Mouse (Mus musculus): Measurements from ENCODE around the gene Me1.

Me1 gene

GRCm38 (mm10) chr9:86599723-86600303, 95.9 kb downstream of the Me1 start:
- in situ Hi-C loops (cut with MboI, MseI), result loop anchor here (10.0 to 25.0 kb wide), 3 partner anchors 412 to 662 kb away; partner anchors contain the start of genes Cep162, Cyb5r4 and Ripply2

- in situ Hi-C loops (cut with MboI, MseI), result loop anchor here (25.0 kb wide), 2 partner anchors 415 to 665 kb away; partner anchors contain the start of genes Cep162, Cyb5r4 and Ripply2
Measured at GRCm38 (mm10) chr9:86596983-86597382, 98.8 kb downstream of the Me1 start.

DNA sequence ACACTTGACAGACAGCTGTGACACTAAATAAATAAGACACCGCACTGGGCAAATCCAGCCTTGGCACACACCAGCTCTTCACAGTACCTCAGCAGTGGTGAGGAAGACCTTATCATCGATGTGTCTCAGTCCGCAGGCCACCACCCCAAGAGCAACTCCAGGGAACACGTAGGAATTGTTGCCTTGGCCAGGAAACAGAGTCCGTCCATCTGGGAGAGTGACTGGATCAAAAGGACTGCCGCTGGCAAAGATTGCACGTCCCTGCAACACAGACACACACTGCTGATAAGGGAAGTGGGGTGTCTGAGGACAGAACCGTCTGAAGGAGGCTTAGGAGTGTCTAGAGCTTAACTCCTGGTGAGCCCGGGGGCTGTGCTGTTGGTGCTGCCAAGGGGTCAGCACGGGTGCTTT, 101.4 kb downstream of the Me1 start:
- in situ Hi-C loops (cut with MboI, MseI), result loop anchor here (5.0 to 25.0 kb wide), 4 partner anchors 153 to 668 kb away; partner anchors contain the start of genes Cep162, Cyb5r4 and Ripply2

- in situ Hi-C loops (cut with MboI, MseI), result loop anchor here (5.0 to 25.0 kb wide), 4 partner anchors 154 to 669 kb away; partner anchors contain the start of genes Cep162, Cyb5r4 and Ripply2
Measured at GRCm38 (mm10) chr9:86592676-86593668, 102.8 kb downstream of the Me1 start.

- in situ Hi-C loops (cut with MboI, MseI), result loop anchor here (25.0 kb wide), 2 partner anchors 425 to 675 kb away; partner anchors contain the start of genes Cep162, Cyb5r4 and Ripply2
Measured at GRCm38 (mm10) chr9:86587019-86587795, 108.5 kb downstream of the Me1 start.

DNA sequence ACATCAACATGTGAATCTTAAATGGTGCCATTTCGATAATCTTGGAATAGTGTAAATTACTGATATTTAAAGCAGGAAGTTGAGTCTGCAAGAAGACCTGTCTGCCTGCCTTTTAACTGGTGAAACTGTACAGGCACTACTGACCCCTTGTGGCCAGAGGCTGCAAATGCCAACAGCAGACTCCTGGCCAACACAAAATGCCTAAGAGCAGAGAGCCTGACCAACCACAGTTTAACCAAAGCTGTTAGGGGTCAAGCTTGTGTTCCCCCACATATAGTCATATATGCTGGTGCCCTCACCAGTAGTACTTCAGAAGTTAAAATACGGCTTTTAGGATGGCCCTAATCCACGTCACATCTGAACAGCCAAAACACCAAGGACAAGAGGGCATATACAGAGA, 112.0 kb downstream of the Me1 start:
- in situ Hi-C loops (cut with MboI, MseI), result loop anchor here (25.0 kb wide), 2 partner anchors 429 to 679 kb away; partner anchors contain the start of genes Cep162, Cyb5r4 and Ripply2

- in situ Hi-C loops (cut with MboI, MseI), result loop anchor here (25.0 kb wide), 2 partner anchors 433 to 683 kb away; partner anchors contain the start of genes Cep162, Cyb5r4 and Ripply2
Measured at GRCm38 (mm10) chr9:86579657-86580056, 116.1 kb downstream of the Me1 start.

- in situ Hi-C loops (cut with MboI, MseI), result loop anchor here (25.0 kb wide), 2 partner anchors 437 to 687 kb away; partner anchors contain the start of genes Cep162, Cyb5r4 and Ripply2
Measured at GRCm38 (mm10) chr9:86575178-86575577, 120.6 kb downstream of the Me1 start.

- in situ Hi-C loops (cut with MboI, MseI), result loop anchor here (25.0 kb wide), 1 partner anchor 836 kb away; the partner anchor contains the start of gene Ibtk
Measured at GRCm38 (mm10) chr9:86573616-86574303, 122.0 kb downstream of the Me1 start.

DNA sequence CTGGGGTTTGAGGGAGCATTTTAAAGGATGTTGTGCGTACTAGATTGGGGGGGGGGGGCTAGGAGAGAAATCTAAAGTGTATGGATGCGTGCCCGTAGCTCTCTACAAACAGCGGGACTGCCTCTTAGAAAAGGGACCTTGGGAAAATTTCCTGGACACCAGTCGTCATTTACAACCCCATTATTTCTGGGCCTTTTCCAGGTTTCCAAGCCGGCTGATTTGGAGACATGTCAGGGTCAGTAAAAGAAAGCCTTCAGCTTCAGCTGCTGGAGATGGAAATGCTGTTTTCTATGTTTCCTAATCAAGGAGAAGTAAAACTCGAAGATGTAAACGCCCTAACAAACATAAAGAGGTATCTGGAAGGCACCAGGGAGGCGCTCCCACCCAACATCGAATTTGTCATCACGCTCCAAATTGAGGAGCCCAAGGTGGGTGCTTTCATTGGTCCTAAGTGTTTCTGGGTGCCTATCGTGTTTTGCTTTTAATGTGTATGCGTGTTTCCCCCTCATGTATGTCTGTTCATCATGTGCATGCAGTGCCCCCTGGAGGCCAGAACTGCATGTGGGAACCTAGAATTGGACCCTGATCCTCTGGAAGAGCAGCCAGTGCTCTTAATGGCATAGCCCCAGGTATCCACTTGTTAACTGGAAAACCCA, 123.0 kb downstream of the Me1 start:
- in situ Hi-C loops (cut with MboI, MseI), result loop anchor here (25.0 kb wide), 1 partner anchor 835 kb away; the partner anchor contains the start of gene Ibtk

- in situ Hi-C loops (cut with MboI, MseI), result loop anchor here (25.0 kb wide), 1 partner anchor 835 kb away; the partner anchor contains the start of gene Ibtk
Measured at GRCm38 (mm10) chr9:86572196-86572595, 123.6 kb downstream of the Me1 start.

GRCm38 (mm10) chr9:86571540-86572135, 124.1 kb downstream of the Me1 start, which contains the start of the genes Pgm3 and Rwdd2a:
Gene Pgm3 (minus strand): TSS chr9:86571842.
Gene Rwdd2a (plus strand): TSS chr9:86571991.
- in situ Hi-C loops (cut with MboI, MseI), result loop anchor here (25.0 kb wide), 1 partner anchor 834 kb away; the partner anchor contains the start of gene Ibtk

- in situ Hi-C loops (cut with MboI, MseI), result loop anchor here (25.0 kb wide), 1 partner anchor 834 kb away; the partner anchor contains the start of gene Ibtk
Measured at GRCm38 (mm10) chr9:86570946-86571345, 124.8 kb downstream of the Me1 start.

DNA sequence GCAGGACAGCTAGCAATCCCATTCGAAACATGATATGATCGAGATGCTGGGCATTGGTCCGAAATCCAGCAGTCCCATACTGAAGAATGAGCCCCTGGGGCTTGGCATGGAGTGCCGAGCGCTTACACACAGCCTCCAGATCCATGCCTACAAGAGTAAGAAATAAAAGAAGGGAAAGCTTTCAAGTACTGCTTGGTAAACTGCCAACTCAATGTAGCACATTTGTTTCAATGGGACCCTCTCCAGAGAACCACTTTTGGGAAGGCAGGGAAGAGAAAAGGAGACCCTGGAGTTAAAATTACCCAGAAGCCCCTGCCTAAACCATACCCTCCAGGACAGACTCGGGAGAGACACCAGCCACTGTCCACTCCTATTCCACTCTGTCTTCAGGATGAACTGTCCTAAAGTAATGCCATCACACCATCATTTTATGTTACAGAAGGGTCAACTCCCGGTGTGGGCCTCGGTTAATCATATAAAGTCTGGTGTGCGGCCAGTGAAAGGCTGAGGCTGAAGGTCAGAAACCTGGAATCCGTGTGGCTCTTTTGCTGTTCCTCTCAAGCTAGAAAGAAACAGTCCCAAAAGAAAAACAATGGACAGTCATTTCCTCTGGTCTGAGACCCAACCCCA, 125.4 kb downstream of the Me1 start:
- in situ Hi-C loops (cut with MboI, MseI), result loop anchor here (25.0 kb wide), 1 partner anchor 833 kb away; the partner anchor contains the start of gene Ibtk

GRCm38 (mm10) chr9:86569314-86569910, 126.3 kb downstream of the Me1 start:
- in situ Hi-C loops (cut with MboI, MseI), result loop anchor here (25.0 kb wide), 1 partner anchor 832 kb away; the partner anchor contains the start of gene Ibtk

- in situ Hi-C loops (cut with MboI, MseI), result loop anchor here (5.0 to 25.0 kb wide), 2 partner anchors 88 to 823 kb away; partner anchors contain the start of gene Ibtk
Measured at GRCm38 (mm10) chr9:86560543-86560942, 135.2 kb downstream of the Me1 start.

DNA sequence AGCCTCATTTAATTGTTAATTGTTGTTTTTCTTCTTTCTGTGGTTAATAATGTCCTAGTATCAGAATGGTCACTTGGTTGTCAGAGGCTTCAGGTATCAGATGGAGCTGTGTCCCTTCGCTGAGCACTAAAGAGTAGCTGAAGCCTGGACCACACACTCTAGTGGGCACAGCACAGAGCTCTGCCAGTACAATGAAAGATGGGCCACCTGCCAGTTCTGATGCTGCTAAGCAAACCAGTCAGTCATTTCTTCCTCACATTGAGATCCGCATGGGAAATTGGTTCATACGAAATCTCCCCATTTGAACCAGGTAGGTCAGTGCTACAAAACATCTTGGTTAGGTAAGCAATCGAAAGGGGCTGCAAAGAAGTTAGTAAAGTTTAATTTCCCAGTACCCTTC, 141.1 kb downstream of the Me1 start:
- in situ Hi-C loops (cut with MboI, MseI), result loop anchor here (25.0 kb wide), 1 partner anchor 817 kb away; the partner anchor contains the start of gene Ibtk

Measured in regulatory T cell (primary cell).